Mouse (Mus musculus): Measurements from ENCODE around the gene Phc2.
"Not testable (repeated sequence)": the region's sequence is repeated elsewhere in the genome, so short reads cannot be mapped to it uniquely, and the experiment has no call there.

Gene Phc2

DNA sequence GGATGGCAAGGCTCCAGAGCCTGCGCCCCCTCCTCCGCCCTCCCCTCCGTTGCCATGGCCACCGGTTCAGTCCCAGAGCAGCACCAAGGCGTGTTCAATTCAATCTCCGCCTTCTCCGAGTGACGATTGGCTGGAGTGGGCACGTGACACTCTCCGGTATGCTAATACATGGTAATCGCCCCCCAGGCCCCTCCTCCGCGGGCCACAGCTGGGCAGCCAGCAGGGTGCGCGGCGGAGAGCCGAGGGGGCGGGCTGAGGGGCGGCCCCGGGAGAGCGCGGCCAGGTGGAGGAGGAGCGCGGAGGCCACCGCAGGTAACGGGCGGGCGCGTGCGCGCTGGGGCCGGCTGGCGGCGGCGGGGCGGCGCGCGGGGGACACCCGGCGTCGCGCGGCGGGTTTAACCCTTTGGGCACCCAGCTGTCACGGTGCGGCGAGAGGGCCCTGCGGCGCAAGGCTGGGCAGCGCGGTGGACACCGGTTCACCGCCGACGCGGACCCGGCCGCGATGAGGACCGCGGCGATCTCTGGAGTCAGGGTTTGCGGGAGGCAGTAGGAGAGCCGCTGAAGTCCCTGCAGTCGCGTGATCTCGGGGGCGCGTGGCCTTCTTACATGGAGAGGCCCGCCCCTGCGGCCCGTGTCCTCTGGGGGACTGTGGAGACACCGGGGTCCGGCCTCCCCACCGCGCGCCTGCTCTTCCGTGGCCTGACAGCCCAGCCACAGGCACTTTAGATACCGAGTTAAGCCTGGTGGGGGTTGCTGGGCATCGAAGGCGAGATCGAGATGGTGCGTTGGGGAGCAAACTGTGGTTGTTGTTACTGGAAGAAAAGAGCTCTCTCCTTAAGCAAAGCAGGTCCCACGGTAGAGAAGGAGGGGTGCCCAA lies at the start of gene Phc2:
Gene Phc2 (plus strand): TSS at position 198 of the 877 bp plus-strand sequence.
- DNase-seq (ENCODE audit: low read depth, low spot score), result peak; percentile 94

DNA sequence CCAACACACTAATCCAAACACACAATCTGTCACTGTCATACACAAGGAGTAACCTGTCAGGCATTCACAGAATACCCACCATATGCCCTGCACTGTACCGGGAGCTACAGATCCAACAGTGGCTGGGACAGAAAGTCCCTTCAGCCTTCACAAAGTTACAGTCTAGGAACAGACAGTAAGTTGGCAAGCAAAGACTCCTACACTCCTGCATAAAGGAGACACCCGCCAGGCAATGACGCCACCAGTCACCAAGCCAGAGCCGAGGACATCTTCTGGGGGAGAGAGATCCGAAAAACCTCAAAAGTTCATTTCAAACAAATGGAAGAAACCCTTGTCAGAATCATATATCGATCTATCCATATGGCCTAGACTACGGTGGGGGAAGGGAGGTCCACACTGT lies 47.9 kb upstream of the Phc2 start:
- peak; percentile 32 for DNase-seq (ENCODE audit: low read depth, low spot score)

DNA sequence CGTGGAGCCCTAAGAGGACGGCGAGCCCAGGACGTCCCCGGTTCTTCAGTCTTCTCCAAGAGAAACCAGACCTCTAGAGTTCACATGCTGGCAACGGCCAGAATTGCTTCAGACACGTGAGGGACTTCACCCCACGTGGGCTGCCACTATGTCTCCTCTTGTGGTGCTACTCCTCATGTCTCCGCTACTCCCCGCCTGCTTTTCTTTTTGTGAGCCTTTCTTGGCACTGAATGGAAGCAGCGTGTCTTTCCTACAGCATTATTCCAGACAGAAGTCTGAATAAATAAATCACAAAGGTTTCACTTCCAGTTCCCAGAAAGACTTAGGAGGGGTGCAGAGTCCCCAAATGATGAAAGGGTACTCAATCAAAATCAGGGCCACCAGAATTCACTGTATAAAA lies 46.8 kb upstream of the Phc2 start:
- DNase-seq (ENCODE audit: low read depth, low spot score), result peak; percentile 29

- DNase-seq (ENCODE audit: low read depth, low spot score), result no peak
Observed at GRCm38 (mm10) chr4:128609276-128609924, 45.1 kb upstream of the Phc2 start.

DNA sequence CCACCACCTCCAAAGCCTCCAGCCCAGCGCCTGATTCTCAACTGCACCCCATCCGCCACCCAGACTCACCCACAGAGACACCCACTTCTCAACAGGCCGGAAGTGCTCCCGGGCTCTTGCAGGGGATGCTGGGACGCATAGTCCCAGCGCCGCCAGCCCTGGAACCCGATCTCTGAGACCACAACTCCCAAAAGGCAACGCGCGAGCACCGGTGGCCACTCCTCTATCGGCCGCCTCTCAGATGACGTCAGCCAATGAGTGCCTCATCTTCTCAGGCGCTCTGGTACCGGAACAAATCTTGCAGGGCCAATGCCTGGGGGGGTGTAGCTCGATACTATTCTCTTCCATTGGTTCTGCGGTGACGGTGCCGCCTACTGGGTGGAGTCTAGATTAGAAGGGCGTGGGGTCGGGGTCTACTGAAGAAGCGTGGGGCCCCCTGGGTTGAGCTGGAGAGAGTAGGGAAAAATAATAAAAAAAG lies 44.5 kb upstream of the Phc2 start, which contains the start of gene Zscan20:
Gene Zscan20 (minus strand): TSS at position 174 of the 478 bp plus-strand sequence.
- DNase-seq (ENCODE audit: low read depth, low spot score), result peak; percentile 99

GRCm38 (mm10) chr4:128610706-128611105 lies 43.8 kb upstream of the Phc2 start:
- DNase-seq (ENCODE audit: low read depth, low spot score), result no peak

GRCm38 (mm10) chr4:128611726-128612125 lies 42.8 kb upstream of the Phc2 start:
- DNase-seq (ENCODE audit: low read depth, low spot score), result not testable (repeated sequence)

DNA sequence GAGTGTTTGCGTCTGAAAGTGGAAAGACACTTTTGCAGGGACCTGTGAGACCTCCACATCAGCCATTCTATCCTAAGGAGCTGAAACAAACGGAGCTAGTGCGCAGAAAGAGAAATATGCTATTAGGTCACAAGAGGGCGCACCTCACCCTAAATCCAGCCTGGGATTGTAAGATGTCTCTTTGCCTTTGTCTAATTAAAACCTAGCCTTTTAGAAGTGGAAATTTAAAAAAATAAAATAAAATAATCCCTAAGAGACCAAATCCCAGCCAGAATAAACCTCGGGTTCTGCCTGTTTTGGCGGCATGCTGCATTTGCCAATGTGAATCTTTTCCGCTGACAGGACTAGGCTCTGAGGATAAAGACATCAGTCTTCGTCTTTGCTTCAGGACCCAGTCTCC lies 41.2 kb upstream of the Phc2 start:
- DNase-seq (ENCODE audit: low read depth, low spot score), result peak; percentile 60

DNA sequence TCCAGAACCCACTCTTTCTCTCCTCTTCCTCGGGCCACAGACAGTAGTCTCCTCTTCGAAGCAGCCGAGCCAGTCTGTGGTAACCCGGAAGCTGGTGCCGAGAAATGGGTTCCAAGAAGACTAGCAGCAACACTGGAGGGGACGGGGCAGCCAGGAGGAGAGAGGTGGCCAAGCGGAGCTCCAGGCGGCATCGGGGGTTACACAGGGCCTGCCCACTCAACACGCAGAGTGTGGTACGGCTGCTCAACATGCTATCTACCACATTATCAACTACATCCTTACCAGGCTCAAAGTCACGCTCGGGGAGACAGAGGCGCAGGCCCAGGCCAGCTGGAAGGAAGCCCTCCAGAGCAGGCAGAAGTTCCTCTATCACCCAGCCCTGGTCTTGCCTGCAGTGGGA lies 38.7 kb upstream of the Phc2 start:
- DNase-seq (ENCODE audit: low read depth, low spot score), result no peak

DNA sequence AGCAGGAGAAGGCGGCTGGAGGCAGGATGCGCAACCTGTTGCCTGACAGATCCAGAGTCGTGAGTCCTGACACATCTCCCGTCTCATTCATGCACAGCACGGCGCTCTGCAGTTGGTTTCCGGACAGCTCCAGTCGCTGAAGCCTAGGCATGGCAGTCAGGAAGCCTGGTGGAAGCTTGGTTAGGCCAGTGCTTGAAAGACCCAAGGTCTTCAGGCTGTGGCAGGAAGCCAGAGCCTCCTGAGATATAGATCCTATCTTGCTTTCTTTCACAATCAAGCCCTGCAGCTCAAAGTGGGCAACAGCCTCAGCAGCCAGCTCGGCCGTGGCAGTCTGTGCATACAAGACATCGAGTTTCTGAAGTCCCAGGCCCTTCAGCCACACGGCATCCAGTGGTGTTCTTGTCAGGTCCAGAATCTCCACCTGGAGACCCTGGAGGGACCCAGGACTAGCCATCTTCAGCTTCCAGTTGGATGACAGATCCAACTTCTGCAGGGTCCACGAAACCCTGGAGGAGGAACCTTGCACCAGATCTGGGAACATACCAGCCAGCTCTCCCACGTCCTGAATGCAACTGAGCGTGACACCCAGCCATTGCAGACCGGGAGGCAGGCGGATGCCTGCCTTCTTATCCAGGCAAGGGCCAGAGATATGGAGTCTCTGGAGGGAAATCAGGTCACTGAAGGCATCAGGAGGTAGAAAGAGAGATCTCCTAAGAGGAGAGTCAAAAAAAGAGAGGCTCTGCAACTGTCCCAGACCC lies 37.0 kb upstream of the Phc2 start:
- no peak for DNase-seq (ENCODE audit: low read depth, low spot score)

GRCm38 (mm10) chr4:128618246-128618911 lies 36.1 kb upstream of the Phc2 start, which contains the start of gene Tlr12:
Gene Tlr12 (minus strand): TSS chr4:128618619.
- DNase-seq (ENCODE audit: low read depth, low spot score), result no peak

DNA sequence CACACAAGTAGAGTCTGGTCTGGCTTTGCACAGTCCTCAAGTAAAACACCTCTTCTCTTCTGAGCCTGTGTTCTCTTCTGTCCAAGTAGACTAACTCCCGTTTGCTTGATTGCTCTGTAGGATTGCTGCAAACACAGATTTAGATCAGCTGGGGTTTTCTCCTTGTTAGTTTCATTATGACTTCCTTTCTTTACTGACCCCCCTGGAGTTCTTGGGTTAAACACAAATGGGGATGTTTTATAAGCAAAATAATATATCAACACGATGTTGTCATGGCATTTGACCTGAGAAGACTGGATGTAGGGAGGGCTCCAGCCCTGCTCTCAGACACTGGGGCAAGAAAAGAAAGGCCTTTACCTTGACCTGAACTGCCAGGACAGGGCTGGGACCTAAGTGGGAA lies 35.5 kb upstream of the Phc2 start:
- DNase-seq (ENCODE audit: low read depth, low spot score), result no peak

DNA sequence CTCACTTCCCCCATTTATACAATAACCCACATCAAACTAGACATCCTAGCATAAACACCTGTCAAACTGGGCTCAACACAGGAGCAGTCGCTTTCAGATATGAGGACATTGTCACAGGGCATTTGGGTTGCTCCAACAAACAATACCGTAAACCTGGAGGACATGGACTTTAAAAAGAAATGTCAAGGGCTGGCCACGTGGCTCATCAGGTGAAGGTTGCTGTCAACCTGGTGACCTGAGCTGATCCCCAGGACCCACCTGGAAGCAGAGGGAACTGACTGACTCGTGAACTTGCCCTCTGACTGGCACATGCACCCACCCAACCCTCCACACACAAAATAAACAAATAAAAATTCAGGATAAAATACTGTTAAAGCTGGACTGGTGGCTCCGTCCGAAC lies 33.9 kb upstream of the Phc2 start:
- DNase-seq (ENCODE audit: low read depth, low spot score), result no peak

DNA sequence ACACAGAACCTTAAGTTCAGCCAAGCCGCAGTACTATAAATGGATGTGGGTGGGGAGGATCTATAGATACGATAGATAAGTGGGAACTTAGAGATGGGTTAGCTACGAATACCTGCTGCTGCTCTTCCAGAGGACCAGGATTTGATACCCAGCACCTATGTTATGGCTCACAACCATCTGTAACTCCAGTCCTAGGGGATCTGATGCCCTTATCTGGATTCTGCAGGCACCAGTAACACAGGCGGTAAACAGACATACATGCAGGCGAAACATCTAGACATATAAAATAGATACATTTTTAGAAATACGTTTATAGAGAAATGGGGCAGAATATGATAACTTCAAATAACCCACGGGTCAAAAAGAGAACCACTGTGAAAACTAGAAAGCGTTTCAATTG lies 33.4 kb upstream of the Phc2 start:
- DNase-seq (ENCODE audit: low read depth, low spot score), result no peak

- DNase-seq (ENCODE audit: low read depth, low spot score), result peak; percentile 29
Observed at GRCm38 (mm10) chr4:128635451-128635850, 19.1 kb upstream of the Phc2 start.

GRCm38 (mm10) chr4:128635894-128636585 lies 18.5 kb upstream of the Phc2 start:
- DNase-seq (ENCODE audit: low read depth, low spot score), result no peak

- DNase-seq (ENCODE audit: low read depth, low spot score), result no peak
Observed at GRCm38 (mm10) chr4:128637250-128637649, 17.3 kb upstream of the Phc2 start.

DNA sequence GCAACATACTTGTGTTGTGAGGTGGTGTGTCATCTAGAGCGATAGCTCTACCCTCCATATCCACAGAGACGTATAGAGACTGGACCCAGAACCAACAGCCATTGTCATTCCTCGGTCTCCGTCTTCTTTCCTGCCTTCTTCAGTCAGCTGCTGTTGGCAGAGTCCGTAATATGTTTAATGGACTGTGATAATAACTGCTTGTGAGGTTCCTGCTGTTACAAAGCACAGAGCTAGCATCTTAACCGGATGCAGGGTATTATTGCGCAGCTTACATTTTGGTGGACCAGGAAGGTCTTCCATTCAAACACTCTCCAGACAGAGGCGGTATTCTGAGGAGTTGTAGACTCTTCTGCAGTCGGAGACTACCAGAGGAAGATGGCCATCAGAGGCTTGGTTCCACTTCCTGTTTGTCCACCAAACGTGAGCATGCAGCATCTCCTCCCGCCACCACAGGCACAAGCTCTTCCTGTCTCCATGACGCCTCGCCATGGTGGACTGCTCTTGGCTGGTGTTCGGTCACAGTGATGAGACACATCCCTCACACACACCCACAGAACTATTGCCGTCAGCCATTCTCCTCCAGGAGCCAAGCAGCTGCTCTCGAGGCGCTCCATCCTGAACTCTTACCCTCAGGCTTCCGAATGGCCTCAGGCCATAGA lies 16.1 kb upstream of the Phc2 start:
- DNase-seq (ENCODE audit: low read depth, low spot score), result no peak

DNA sequence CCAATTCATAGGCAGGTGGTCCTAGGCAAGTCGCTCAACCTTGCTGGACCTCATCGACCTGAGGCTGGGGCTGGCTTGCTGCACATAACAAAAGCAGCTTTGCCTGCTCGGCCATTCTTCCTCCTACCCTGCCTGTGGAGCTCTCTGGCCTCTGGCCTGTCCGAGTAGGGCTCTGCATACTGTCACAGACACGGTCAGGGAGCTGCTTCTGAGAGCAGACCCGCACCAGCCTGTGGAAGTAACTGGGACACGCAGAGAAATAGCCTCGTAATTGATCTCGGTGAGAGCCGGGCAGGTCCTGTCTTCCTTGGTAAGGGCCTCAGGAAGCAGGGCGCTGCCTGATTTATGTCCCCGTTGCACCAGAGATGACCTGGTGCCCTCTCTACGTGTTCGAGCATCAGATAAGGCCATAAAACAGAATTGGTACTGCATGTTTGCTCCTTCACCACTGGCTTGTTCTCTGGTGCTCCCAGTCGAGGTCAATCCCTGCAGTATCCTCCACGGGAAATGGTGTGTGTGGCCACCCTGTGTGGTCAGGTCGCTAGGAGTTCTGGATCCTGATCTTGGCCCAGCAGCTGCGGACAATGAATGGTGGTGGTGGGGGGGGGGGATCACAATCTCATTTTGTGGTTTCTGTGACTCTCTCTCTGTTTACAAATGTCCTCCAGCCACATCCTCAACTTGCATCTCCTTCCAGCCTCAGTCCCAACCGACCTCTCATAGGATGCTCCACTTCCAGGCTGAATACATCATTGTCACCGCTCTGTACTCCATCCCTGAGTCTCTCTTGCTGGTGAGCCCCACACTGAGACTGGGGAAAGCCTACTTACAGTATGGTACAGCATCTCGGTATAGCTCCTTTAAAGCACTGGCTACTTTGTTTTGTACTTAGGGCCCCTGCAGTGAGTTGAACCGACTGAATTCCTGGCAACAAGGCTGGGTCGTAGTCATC lies 12.5 kb upstream of the Phc2 start:
- no peak for DNase-seq (ENCODE audit: low read depth, low spot score)
